Comparison of ENCODE assay signal across 28 mouse cellular contexts in genomic region chr16:18068653-18069376, GRCm38 (mm10). TPM values are rescaled to one million over a fixed set of nuclear protein-coding genes. Genes with fewer than 3 reads are reported as not detected.
DNase-seq lines count a peak whose midpoint lies in the region; ATAC-seq lines count a peak whose summit lies in the region.
"Had no signal": no experiment of that assay in that cellular context is flagged by ENCODE, and none has a peak within 500 bp of the region (broad histone marks: within the 10 kb centered on the region; RNA-seq: fewer than 3 reads in every experiment).

No protein-coding gene starts in this region.

- ATAC-seq in hindbrain, embryonic 13.5 days (ENCODE audit: low FRiP score) = no peak
- ATAC-seq in hindbrain, embryonic 11.5 days (ENCODE audit: low FRiP score) = no peak
- ATAC-seq: forebrain, embryonic 15.5 days; intestine, embryonic 15.5 days; liver, embryonic 12.5 days; lung, postnatal 0 days; midbrain, embryonic 15.5 days had no signal

- H3K4me3 ChIP-seq in hindbrain, embryonic 13.5 days = no peak overlapping the region
- H3K4me3 ChIP-seq in hindbrain, embryonic 11.5 days (ENCODE audit: low read depth, low read length) = no peak overlapping the region
- H3K4me3 ChIP-seq: heart, adult 2 months; heart, embryonic 13.5 days; intestine, embryonic 15.5 days; limb, embryonic 13.5 days; liver, embryonic 12.5 days; megakaryocyte, embryonic 14.5 days; stomach, embryonic 15.5 days had no signal

- H3K4me2 ChIP-seq in hindbrain, embryonic 13.5 days = no peak overlapping the region
- H3K4me2 ChIP-seq in hindbrain, embryonic 11.5 days (replicated peaks; ENCODE audit: low read depth, low read length) = no peak overlapping the region
- H3K4me2 ChIP-seq: heart, embryonic 13.5 days; intestine, embryonic 15.5 days; limb, embryonic 13.5 days; liver, embryonic 12.5 days; stomach, embryonic 15.5 days had no signal

- H3K9me3 ChIP-seq in hindbrain, embryonic 13.5 days = no peaks in the 10 kb centered on the region
- no peaks in the 10 kb centered on the region for H3K9me3 ChIP-seq in hindbrain, embryonic 11.5 days (ENCODE audit: control insufficient read depth, low read length)
- H3K9me3 ChIP-seq: forebrain, embryonic 15.5 days; heart, embryonic 13.5 days; intestine, embryonic 15.5 days; limb, embryonic 13.5 days; liver, embryonic 12.5 days; megakaryocyte, embryonic 14.5 days; midbrain, embryonic 15.5 days; stomach, embryonic 15.5 days had no signal

- H3K27me3 ChIP-seq in hindbrain, embryonic 13.5 days = no peaks in the 10 kb centered on the region
- H3K27me3 ChIP-seq in hindbrain, embryonic 11.5 days (ENCODE audit: control insufficient read depth, insufficient read depth, low read length) = no peaks in the 10 kb centered on the region
- H3K27me3 ChIP-seq: forebrain, embryonic 15.5 days; heart, embryonic 13.5 days; intestine, embryonic 15.5 days; limb, embryonic 13.5 days; liver, embryonic 12.5 days; midbrain, embryonic 15.5 days; stomach, embryonic 15.5 days had no signal

- no peak overlapping the region; the same call in 1 of the 2 replicates for H3K27ac ChIP-seq in hindbrain, embryonic 13.5 days
- no peak overlapping the region for H3K27ac ChIP-seq in hindbrain, embryonic 11.5 days (ENCODE audit: low read depth, low read length)
- H3K27ac ChIP-seq: forebrain, embryonic 15.5 days; heart, adult 2 months; heart, embryonic 13.5 days; intestine, embryonic 15.5 days; limb, embryonic 13.5 days; liver, embryonic 12.5 days; midbrain, embryonic 15.5 days; stomach, embryonic 15.5 days had no signal

- DNase-seq in hindbrain, embryonic 11.5 days (ENCODE audit: low spot score) = no peak
- DNase-seq in kidney, adult 9 months = peak; percentile 15
- no peak for DNase-seq in kidney, postnatal 14 days
- DNase-seq in thymus, postnatal 25 days = peak; percentile 9
- no peak for DNase-seq in thymus, postnatal 0 days (ENCODE audit: low spot score)
- no peak for DNase-seq in gastrocnemius, postnatal 25 days
- DNase-seq: adrenal gland, adult 2 months; B cell, adult 2 months; cerebellum, adult 8-10 months; cerebellum, postnatal 36 days; gastrocnemius, postnatal 36 days; heart, adult 2 months; heart, postnatal 10 days; kidney, postnatal 36 days; lung, adult 18-20 months; retina, postnatal 1 day; right cerebral cortex, postnatal 14 days had no signal

- H3K36me3 ChIP-seq in hindbrain, embryonic 13.5 days = peaks cover 47% of the 10 kb centered on the region
- 0 out of 2 replicates have a peak, but pooled peaks cover 7% of the 10 kb centered on the region for H3K36me3 ChIP-seq in hindbrain, embryonic 11.5 days (ENCODE audit: control insufficient read depth, insufficient read depth, low read length)

- peak overlapping the region; percentile 36; the same call in 1 of the 2 replicates for H3K9ac ChIP-seq in hindbrain, embryonic 13.5 days
- H3K9ac ChIP-seq in hindbrain, embryonic 11.5 days (ENCODE audit: low read depth, low read length) = no peak overlapping the region
- H3K9ac ChIP-seq: forebrain, embryonic 15.5 days; heart, embryonic 13.5 days; intestine, embryonic 15.5 days; liver, embryonic 12.5 days; midbrain, embryonic 15.5 days; stomach, embryonic 15.5 days had no signal

- H3K4me1 ChIP-seq in hindbrain, embryonic 13.5 days (replicated peaks) = peaks cover 48% of the 10 kb centered on the region
- H3K4me1 ChIP-seq in hindbrain, embryonic 11.5 days (replicated peaks; ENCODE audit: control insufficient read depth, insufficient read depth, low read length) = no peaks in the 10 kb centered on the region; the same call in 1 of the 2 replicates

- 87% methylated on average over 8 of the region's 8 CpGs for whole genome bisulfite sequencing in hindbrain, embryonic 13.5 days
- 87% methylated on average over 8 of the region's 8 CpGs for WGBS in hindbrain, embryonic 11.5 days

RNA-seq across cellular contexts. Expression of gene Dgcr6, which starts 16.2 kb away (rescaled TPM):
- polyA plus RNA-seq in hindbrain, embryonic 13.5 days (2015; fragmentation: Nextera tagmentation; extraction: Ambion mirVana) = 167 and 179 TPM in 2 replicates
- polyA plus RNA-seq in hindbrain, embryonic 11.5 days (2014; fragmentation: Nextera tagmentation; extraction: Ambion mirVana) = 128 and 130 TPM in 2 replicates
- 125 and 128 TPM in 2 replicates for polyA plus RNA-seq in thymus, postnatal 0 days (2015; fragmentation: Nextera tagmentation; extraction: Ambion mirVana)
- total RNA-seq in gastrocnemius, postnatal 25 days (2021) = 10 to 100 TPM; 32.2 to 34.1 TPM

RNA-seq across cellular contexts. Expression of gene Prodh, which starts 21.2 kb away (rescaled TPM):
- 4.8 TPM in 2 replicates for polyA plus RNA-seq in hindbrain, embryonic 13.5 days (2015; fragmentation: Nextera tagmentation; extraction: Ambion mirVana)
- 7.8 and 8.3 TPM in 2 replicates for polyA plus RNA-seq in hindbrain, embryonic 11.5 days (2014; fragmentation: Nextera tagmentation; extraction: Ambion mirVana)
- 29.2 and 29.5 TPM in 2 replicates for polyA plus RNA-seq in thymus, postnatal 0 days (2015; fragmentation: Nextera tagmentation; extraction: Ambion mirVana)
- 1 to 10 TPM; 8.1 to 9.5 TPM for total RNA-seq in gastrocnemius, postnatal 25 days (2021)

RNA-seq across cellular contexts. Expression of gene Rtn4r, which starts 58.6 kb away (rescaled TPM):
- polyA plus RNA-seq in hindbrain, embryonic 13.5 days (2015; fragmentation: Nextera tagmentation; extraction: Ambion mirVana) = 14.0 TPM in 2 replicates
- polyA plus RNA-seq in hindbrain, embryonic 11.5 days (2014; fragmentation: Nextera tagmentation; extraction: Ambion mirVana) = 3.3 and 3.4 TPM in 2 replicates
- 0.31 and 0.68 TPM in 2 replicates for polyA plus RNA-seq in thymus, postnatal 0 days (2015; fragmentation: Nextera tagmentation; extraction: Ambion mirVana)
- under 1 TPM in 1 of 2 experiments, not detected in 1; 0.13 TPM for total RNA-seq in gastrocnemius, postnatal 25 days (2021)
- total RNA-seq: hematopoietic stem cell, adult 5-6 weeks had no signal

Comparison
In these comparisons a context has a peak if more than half of its experiments do, and no peak if none do; other contexts are left out.
1. DNase-seq: peak in kidney, adult 9 months (single experiment) and thymus, postnatal 25 days (single experiment); none in hindbrain, embryonic 11.5 days (single experiment), kidney, postnatal 14 days (single experiment), thymus, postnatal 0 days (single experiment) and gastrocnemius, postnatal 25 days (single experiment).